Mouse (Mus musculus) 3134 (cell line): ENCODE results near the gene Ccnb1.
A peak's percentile ranks its signal among the peaks of the same experiment; 100 is the strongest.
"Not testable (repeated sequence)": the region's sequence is repeated elsewhere in the genome, so short reads cannot be mapped to it uniquely, and the experiment has no call there.

ENCODE experiments used
- DNase-seq: peaks from one replicate; pipeline ENCODE4 v3.0.0-alpha.2; 2011; ENCODE audit warnings: low spot score; ENCODE audit not compliant: insufficient read length; ENCODE audit errors: extremely low read depth

Ccnb1 gene

DNA sequence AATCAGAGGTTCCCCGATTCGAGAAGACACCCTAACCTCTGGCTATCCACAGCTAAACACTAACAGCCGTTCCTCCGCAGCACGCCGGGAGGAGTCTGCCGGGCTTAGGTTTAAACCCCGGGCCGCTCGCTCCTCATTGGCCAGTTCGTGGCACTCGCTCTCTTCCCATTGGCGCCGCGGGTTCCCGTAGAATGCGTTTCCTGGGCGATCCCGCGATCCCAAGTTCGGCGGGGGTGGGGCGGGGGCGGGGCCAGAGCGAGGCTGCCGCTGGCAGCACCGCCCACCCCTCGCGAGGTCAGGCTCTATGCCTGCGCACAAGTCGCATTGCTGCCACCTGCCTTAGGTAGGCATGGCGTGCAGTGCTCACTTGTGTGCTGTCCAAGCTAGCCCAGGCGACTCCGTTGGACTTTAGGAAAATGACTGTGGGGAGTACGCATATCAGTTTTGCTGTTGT is at the start of gene Ccnb1:
Ccnb1 (minus strand) TSS at position 157 of the 454 bp plus-strand sequence.
- peak; percentile 96 for DNase-seq

DNA sequence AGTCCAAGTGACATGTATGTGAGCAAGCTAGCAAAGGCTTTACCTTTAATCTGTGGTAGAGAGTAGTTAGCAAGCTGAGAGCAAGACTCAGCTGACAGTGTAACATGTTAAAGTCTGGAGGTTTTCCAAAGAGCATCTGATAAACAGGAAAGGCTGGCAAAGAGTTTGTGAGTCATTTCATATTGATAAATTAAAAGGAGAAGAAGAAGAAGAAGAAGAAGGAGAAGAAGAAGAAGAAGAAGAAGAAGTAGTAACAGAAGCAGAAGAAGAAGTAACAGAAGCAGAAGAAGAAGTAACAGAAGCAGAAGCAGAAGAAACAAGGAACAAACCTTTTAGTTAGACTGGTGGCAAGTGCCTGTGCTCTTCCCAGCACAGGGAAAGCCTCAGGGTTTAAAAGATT is 48.4 kb upstream of the Ccnb1 start:
- DNase-seq: no peak

DNA sequence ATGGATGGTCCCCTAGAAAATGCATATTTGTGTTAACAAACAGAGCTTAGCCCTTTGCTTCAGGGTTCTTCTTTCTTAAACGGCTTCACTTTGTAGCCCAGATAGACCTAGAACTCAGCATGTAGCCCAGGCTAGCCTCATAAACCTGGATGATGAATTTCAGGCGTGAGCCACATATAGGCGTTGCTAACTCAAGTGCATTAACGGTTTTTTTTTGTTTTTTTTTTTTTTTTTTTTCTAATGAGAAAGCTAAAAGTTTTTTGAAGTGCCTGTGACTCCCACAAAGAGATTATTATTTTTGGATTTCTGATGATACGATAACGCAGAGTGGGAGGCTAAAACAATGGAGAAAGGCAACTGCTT is 47.3 kb upstream of the Ccnb1 start:
- no peak for DNase-seq

DNA sequence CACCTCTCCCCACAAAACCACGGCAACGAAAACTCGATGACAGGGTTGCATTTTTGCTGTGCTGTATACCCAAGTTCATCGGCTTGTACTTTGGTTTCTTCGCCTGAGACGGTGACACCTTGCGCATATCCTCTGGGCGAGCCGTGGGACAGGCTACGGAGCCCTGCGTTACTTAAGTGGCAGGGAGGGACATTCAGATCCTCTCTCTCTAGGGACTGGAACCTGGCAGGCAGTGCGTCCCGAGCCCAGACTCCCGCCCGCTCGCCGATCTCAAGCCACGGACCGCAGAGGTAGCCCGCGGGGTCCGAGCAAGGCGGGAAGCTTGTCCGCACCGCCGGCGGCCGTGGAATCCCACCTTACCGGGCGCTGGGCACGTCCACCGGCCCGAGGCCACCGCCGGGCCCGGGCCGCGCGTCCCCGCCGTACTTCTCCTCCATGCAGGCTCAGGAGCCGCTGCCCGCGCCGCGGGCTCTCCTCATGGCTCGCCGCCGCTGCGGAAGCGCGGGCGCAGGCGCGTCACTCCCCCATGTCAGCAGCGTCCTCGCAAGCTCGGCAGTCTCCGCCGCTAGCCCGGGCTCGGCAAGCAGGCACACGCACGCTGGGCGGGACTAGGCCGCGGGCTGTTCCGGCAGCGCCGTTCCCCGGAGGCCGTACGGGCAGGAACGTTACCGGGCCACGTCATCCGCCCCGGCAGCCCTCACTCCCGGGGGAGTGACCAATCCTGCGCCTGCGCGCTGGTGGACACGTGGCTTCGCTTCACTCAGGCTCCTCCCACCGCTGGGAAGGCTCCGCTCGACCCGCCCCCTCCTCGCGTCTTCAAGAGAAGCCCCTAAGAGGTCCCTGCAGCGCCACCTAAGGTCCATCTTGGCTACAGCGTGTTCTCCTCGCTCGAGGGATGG is 46.6 kb upstream of the Ccnb1 start, which contains the start of gene Slc30a5:
Slc30a5 (minus strand) TSS at position 687 of the 899 bp plus-strand sequence.
- peak; percentile 99 for DNase-seq

DNA sequence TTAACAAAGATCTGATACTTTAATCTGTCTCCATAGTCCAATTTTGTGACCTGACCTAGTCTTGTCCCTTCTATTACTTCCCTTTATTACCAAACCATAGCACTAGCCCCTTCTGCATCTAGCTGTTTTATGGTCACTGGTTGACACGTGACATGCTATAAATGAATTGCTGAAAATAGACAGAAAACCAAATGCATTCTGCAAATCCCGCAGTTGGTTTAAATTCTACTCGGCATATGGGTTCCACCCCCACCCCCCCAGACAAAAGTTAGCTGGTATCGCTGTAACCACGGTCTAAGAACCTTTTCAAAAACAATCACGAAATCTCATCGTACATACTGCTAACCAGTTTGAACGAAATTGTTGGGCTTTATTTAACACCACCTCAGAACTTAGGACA is 45.8 kb upstream of the Ccnb1 start:
- no peak for DNase-seq

DNA sequence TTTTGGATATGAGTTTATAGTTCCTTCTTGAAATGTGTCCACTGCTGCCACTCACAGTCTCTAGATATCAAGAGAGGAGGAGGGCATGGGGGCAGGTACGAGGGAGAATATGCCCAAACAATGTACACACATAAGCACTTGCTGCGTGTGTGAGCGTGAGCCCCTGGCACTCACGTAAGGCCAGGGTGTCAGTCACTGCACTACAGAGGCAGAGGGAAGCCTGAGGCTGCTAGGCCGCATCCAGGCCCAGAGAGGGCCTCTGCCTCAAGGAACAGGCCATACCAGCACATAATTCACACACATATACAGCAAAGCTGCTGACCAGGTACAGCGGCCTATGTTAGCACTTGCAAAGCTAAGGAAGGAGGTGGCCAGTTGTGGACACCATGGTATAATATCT is 44.8 kb upstream of the Ccnb1 start:
- DNase-seq: no peak

DNA sequence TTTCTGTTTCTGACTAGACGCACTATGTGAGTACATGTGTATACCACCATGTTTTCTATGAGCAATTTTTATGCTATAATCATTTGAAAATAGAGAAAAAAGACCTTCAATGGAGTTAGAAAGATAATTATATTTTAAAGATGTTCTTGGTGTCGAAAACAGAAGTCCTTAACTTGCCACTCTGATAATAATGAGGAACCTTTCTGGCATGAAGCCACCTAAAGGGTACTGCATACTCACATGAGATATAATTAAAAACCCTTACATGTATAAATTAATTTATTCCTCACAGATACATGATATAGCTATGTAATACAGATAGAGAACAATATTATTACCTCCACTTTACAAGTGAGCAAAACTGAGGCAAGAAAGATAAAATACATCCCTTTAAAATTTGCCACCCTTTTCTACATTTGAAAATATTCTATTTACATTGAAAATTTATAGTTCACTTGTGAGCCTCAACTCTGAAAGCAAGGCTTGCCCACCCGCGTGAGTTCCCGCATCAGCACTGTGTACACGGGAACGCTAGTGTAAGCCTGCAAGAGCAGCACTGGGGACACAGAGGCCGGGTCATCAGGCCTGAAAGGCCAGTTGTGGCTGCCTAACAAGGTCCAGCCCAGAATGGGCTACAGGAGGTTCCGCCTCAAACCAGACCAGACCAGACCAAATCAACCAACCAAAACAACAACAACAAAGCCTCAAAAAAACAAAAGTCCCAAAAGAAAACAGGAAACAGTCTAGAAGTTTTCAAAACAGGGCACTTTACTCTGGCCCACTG is 39.4 kb upstream of the Ccnb1 start:
- no peak for DNase-seq

DNA sequence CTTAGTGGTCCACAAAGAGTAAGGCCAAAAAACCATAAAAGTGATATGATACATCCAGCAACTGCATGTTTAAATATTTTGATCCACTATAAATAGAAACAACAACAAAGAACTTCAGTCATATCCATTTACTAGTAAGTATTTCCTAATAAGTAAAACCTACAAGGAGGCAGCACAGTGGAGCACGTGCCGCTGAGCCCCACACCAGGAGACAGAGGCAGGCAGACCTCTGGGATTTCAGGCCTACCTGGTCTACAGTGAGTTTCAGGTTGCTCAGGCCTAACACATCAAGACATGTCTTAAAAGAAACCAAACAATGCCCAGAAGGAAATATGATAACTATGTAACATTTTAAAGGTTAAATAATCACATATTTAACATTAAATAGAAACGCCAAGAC is 38.5 kb upstream of the Ccnb1 start:
- no peak for DNase-seq

DNA sequence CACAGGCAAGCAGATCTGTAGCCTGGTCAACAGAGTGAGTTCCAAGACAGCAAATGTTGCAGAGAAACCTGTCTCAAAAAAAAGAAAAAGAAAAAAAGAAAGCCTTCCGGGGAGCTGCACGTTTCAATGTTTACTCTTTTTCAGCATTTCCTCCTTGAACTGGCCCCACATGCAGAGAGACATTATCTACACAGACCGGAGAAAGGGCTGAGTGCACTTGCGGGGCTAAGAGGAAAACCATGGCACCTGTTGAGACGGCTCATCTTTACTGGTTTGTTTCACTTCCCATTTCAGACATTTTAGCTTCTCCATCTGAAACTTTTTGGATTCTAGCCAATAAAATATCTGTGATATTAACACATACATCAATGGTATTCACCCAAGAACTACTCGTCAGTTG is 37.9 kb upstream of the Ccnb1 start:
- DNase-seq: no peak

DNA sequence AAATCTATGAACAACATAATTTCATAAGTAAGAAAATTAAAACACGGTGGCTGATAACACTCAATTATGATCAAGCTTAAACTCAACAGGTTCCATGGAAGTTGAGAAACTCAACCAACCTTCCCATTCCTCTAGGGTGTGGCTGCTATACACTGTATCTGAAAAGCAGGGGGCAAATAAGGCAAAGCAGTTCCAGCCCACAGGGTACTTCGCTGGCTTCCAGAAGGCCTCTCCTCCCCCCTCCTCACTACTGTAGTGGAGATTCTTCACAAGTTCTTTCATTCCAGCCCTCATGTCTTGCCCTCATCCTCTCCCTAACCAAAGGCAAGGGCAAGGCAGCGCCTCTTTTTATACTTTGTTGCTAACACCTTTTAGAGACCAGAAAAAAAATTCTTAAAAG is 37.5 kb upstream of the Ccnb1 start:
- DNase-seq: no peak

DNA sequence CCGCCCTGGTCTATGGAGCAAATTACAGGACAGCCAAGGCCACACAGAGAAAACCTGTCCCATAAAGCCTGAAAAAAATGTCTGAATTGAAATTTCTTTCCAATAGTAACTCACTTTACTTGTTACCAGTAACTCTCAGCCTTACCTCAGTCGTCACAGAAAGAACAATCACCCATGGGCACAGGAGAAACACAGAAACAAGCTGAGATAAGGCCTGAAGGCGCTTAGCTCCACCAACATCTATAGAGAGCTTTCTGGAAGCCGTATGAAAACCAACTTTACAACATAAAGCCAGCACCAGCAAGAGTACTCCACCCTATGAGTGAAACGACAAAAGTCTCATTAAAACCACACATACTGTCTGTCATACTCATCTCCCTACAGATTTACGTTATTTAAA is 28.1 kb upstream of the Ccnb1 start:
- no peak for DNase-seq

DNA sequence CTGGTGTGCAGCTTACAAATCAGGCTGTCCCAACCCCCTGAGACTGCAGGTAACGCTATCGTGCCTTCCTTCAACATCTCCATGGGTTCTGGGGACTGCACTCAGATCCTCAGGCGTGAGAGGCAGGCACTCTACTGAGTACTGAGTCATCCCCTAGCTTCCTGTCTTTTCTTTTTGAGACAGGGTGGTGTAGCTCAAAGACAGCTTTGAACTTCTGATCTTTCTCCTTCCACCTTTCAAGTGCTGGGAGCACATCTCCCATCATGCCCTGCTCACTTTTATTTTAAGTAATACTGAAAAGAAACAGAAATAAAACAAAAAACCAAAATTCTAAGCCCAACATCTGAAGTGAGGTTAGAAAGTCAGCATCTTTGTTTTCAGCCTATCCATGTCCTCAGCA is 19.4 kb upstream of the Ccnb1 start:
- no peak for DNase-seq

DNA sequence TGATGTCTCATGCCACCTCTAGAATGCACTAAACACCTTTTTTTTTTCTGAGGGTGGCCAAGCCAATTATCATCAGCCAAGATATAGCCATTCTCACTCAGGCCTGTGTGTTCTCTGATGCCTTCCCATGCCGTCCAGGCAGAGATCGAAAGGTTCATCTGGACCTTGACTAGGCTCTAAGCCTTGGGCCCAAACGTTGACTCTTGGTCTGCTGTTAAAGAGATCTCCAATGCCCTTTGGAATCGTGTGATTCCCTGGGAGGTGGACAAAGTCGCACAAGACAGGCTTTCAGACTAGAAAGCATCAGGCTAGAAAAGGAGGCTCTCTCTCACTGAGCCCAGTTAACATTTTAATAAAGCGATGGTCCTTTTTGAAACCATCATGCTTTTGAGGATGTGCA is 10.8 kb upstream of the Ccnb1 start:
- DNase-seq: no peak

DNA sequence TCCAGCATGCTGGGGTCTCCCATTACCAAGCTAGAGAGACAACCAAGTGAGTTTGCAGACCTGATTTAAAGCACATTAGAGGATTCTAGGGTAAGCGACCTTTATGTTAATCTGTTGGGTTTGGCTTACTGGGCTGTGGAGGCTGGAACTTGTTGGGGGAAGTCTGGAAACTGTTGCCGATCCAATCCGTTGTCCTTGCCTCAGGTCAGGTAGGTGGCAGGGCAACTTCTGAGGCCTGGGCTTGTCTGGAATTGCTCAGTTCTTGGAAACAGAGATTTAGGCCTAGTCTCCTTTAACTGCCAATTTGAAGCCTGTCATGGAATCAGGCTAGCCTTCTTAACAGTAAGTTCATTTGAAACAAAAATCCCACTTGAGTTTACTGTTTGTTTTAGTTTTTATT is 2.7 kb upstream of the Ccnb1 start:
- DNase-seq: no peak

DNA sequence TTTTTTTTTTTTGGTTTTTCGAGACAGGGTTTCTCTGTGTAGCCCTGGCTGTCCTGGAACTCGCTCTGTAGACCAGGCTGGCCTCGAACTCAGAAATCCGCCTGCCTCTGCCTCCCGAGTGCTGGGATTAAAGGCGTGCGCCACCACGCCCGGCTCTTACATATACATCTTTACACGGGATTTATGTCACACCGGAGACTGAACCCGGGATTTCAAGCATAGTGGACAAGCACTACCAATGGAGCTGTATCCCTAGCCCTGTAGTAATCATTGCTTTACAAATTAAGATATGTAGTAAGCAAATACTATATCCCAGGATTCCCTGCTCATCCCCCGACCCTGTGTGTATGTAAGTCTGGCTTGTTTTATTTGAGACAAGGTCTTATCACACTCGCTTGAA is 1.7 kb upstream of the Ccnb1 start:
- not testable (repeated sequence) for DNase-seq

DNA sequence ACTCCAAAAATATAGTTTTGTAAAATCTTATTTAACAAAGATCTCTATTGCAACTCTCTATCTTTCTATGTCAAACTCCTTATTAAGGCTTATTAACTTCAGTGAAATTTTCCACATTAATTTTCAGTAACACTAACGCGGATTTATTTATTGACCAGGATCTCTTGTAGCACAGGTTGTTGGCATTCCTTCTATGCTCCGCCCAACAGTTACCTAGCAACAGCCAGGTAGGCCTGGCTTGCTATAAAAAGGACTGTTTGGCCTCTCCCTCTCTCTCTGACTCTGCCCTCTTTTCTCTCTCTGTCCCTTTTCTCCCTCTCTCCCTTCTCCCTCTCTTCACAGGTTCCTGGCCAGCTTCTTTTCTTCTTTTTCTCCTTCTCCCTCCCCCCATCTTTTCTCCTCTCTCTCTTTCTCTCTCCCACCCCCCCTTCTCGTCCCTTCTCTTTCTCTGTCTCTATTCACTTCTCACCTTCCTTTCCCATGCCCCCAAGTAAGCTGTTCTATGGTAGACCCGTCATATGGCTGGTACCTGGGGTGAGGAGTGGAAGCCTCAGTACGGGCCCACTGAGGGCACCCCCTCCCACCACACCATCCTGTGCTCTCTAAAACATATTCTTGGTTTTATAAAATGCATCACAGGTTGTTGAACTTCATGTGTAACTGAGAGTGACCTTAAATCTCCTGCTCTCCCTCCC is 1.1 kb upstream of the Ccnb1 start:
- no peak for DNase-seq

DNA sequence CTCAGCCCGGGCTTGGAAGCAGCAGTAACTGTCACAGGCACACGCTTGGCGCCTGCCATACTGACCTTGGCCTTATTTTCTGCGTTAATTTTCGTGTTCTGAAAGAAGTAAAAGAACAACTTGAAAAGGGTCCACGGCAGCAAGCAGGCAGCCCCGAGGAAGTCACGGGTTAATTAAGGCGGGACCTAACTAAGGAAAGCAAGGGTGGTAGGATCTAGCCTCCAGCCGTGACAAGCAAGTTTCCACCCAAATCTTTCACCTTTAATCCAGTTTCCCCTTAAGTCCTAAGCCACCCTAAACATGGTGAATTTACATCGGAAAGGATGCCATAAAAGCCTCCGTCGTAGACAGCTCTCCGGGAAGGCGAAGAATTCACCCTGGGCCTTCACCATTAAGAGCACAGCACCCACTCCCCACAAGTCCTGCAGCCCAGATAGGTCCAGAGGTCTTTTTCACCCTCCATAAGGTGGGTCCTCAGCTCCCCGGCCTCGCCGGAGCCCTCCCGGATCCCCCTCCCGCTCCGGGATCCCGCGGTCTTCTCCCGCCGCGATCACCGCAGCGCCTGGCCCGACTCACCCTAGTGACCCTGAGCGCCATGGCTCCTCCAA is 460 bp downstream of the Ccnb1 start:
- no peak for DNase-seq

DNA sequence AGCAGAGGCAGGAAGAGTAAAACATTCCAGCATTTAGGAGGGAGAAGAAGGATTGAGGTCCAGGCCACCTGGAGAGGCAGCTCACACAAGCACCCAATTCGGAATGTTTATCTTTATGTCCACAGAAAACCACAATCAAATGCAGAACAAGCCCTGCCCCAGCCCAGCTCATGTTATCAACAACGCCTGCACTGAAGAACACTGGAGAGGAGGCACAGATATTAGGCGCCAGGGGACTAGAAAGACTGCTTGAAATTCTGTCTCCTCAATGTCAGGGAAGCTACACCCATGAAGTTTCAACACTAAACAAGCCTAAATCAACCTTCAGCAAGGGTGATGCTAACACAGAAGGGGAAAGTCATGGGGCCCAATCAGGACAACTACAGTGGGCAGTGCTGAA is 8.9 kb downstream of the Ccnb1 start:
- DNase-seq: no peak

DNA sequence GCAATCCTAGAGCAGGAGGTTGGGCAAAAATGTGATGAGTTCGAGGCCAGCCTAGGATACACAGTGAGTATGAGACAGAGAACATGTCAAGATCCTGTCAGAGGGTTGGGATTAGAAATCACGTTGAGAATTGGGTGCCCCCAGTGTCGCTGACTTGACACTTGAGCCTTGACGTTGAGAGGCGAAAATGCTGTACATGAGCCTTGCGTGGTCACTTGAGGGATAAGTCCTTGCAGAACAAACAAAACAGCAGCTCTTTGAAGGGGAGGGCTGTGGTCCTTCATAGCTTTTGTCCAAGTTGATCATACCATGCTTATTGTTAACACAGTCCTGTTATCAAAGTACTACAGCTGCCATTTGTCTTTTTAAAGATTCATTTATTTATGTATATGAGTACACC is 9.7 kb downstream of the Ccnb1 start:
- no peak for DNase-seq

DNA sequence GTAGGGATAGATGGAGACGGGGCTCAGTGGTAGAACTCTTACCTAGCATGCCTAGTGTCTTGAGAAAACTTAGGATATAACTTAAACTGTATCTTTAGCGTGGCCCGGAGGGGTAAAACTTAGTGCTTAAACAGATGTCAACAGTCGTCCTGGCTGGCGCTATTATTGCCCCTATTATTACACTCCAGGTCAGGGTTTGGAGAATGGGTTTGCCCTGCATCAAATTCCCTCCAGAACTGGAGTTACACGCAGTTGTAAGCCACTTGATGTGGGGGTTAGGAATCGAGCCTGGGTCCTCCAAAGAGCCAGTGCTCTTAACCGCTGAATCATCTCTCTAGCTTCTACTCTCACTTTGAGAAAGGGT is 10.3 kb downstream of the Ccnb1 start:
- DNase-seq: no peak
